In the genomic region with DNA sequence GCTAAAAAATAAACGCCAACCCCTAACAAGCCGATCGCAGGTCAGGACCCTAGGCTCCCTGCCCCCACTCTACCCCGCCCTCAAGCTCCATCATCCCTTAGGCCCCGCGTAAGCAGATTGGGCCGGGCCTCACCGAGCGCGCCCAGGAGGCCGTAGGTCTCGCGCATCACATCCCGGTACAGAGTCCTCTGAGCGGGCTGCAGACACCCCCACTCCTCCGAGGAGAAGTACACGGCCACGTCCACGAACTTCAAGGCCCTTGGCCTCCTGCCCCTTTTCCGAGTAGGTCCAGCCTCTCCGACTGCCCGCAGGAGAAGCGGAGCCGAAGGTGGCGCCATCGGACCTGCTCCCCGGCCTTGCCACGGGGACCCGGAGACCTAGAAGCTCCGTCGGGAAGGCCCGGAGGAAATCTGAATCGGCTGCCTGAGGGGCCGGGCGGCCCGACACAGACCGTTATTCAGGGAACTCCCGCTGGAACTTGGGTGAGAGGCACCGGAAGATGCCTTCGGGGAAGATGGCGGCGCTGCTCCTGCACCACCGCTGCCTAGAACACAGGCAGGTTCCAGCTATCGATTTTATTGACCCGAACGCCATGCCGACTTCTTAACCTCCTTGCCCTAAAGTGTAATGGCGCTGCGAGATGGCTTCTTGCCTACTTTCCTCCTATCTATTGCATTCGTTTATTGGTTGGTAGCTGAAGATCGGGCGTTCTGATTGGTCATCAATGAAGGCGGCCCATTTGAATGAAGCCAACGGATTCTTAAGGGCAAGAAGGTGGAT, we compare ENCODE assay signal across 8 mouse cellular contexts. TPM values are rescaled to one million over a fixed set of nuclear protein-coding genes. Genes with fewer than 3 reads are reported as not detected.
DNase-seq lines count a peak whose midpoint lies in the region; ATAC-seq and TF ChIP-seq lines count a peak whose summit lies in the region.

A gene (minus strand): TSS at position 638 of the 780 bp plus-strand sequence.

- TF ChIP-seq CTCF in kidney, adult 2 months (conservative IDR thresholded peaks at IDR 0.05; ENCODE audit: insufficient read depth, insufficient read length, low read depth, low read length), result no peak
- TF ChIP-seq CTCF in spleen, adult 2 months (IDR thresholded peaks at IDR 0.05; ENCODE audit: extremely low read depth, insufficient read depth, insufficient read length, insufficient replicate concordance), result no peak

- peak; percentile 89 for DNase-seq in 3134 (ENCODE audit: extremely low read depth, insufficient read length, low spot score)
- DNase-seq in adrenal gland, postnatal 36 days, result peak; percentile 90
- peak; percentile 97 to 98 for DNase-seq in heart, adult 18-20 months
- peak; percentile 99 for DNase-seq in kidney, adult 2 months
- DNase-seq in spleen, adult 2 months (ENCODE audit: low read depth in 1 of 2, low spot score in 2 of 2), result peak; percentile 88 to 97

- no peaks in the 10 kb centered on the region for H3K9me3 ChIP-seq in embryonic facial prominence, embryonic 13.5 days
- H3K9me3 ChIP-seq in limb, embryonic 12.5 days, result no peaks in the 10 kb centered on the region
- no peaks in the 10 kb centered on the region for H3K9me3 ChIP-seq in midbrain, embryonic 15.5 days

- H3K4me1 ChIP-seq in embryonic facial prominence, embryonic 13.5 days, result peaks cover 44% of the 10 kb centered on the region
- peaks cover 11% of the 10 kb centered on the region; the same call in 1 of the 2 replicates for H3K4me1 ChIP-seq in kidney, adult 2 months (ENCODE audit: control insufficient read depth, insufficient read depth, low read length)
- H3K4me1 ChIP-seq in limb, embryonic 12.5 days (replicated peaks), result peaks cover 37% of the 10 kb centered on the region
- peaks cover 45% of the 10 kb centered on the region for H3K4me1 ChIP-seq in midbrain, embryonic 15.5 days
- 0 out of 2 replicates have a peak, but pooled peaks cover 5% of the 10 kb centered on the region for H3K4me1 ChIP-seq in spleen, adult 2 months (ENCODE audit: control insufficient read depth, insufficient read depth, insufficient read length)

- no peaks in the 10 kb centered on the region for H3K27me3 ChIP-seq in embryonic facial prominence, embryonic 13.5 days
- H3K27me3 ChIP-seq in kidney, adult 2 months (replicated peaks; ENCODE audit: control insufficient read depth, insufficient read depth, low read length), result no peaks in the 10 kb centered on the region
- H3K27me3 ChIP-seq in limb, embryonic 12.5 days, result no peaks in the 10 kb centered on the region
- no peaks in the 10 kb centered on the region for H3K27me3 ChIP-seq in midbrain, embryonic 15.5 days (replicated peaks)
- no peaks in the 10 kb centered on the region for H3K27me3 ChIP-seq in spleen, adult 2 months (ENCODE audit: control insufficient read depth, insufficient read depth, low read length)

- peak; percentile 79 for ATAC-seq in embryonic facial prominence, embryonic 13.5 days (ENCODE audit: insufficient number of reproducible peaks, insufficient read depth, low FRiP score, low TSS enrichment, low read depth)
- ATAC-seq in limb, embryonic 12.5 days (ENCODE audit: insufficient number of reproducible peaks, insufficient read depth, low FRiP score, low TSS enrichment, low read depth), result peak; percentile 82
- peak; percentile 94 for ATAC-seq in midbrain, embryonic 15.5 days (replicated peaks)

- peak within 1 kb of the TSS; percentile 97 for H3K9ac ChIP-seq in embryonic facial prominence, embryonic 13.5 days
- peak within 1 kb of the TSS; percentile 96 for H3K9ac ChIP-seq in limb, embryonic 12.5 days (replicated peaks)
- peak within 1 kb of the TSS; percentile 79 for H3K9ac ChIP-seq in midbrain, embryonic 15.5 days

- under 1% methylated on average over 54 of the region's 54 CpGs for WGBS in embryonic facial prominence, embryonic 13.5 days
- under 1% methylated on average over 54 of the region's 54 CpGs for WGBS in kidney, adult 2 months
- under 1% methylated on average over 54 of the region's 54 CpGs for WGBS in limb, embryonic 12.5 days
- under 1% methylated on average over 54 of the region's 54 CpGs for WGBS in midbrain, embryonic 15.5 days
- under 1% methylated on average over 54 of the region's 54 CpGs for WGBS in spleen, adult 2 months

- no peak for TF ChIP-seq POLR2A in kidney, adult 2 months (IDR thresholded peaks at IDR 0.05; ENCODE audit: low read depth, low read length)
- TF ChIP-seq POLR2A in spleen, adult 2 months (IDR thresholded peaks at IDR 0.05; ENCODE audit: low read depth, low read length), result no peak; the same call in 1 of the 2 replicates

- peak within 1 kb of the TSS; percentile 90 for H3K4me3 ChIP-seq in embryonic facial prominence, embryonic 13.5 days
- H3K4me3 ChIP-seq in kidney, adult 2 months (ENCODE audit: insufficient read depth, low read depth, low read length), result peak within 1 kb of the TSS; percentile 89
- H3K4me3 ChIP-seq in limb, embryonic 12.5 days (replicated peaks), result peak within 1 kb of the TSS; percentile 80
- peak within 1 kb of the TSS; percentile 67 for H3K4me3 ChIP-seq in midbrain, embryonic 15.5 days
- H3K4me3 ChIP-seq in spleen, adult 2 months (ENCODE audit: extremely low read depth, insufficient read depth, insufficient read length), result peak within 1 kb of the TSS; percentile 79

- H3K27ac ChIP-seq in embryonic facial prominence, embryonic 13.5 days, result peak within 1 kb of the TSS; percentile 96
- H3K27ac ChIP-seq in kidney, adult 2 months (ENCODE audit: insufficient read depth, low read depth, low read length), result peak within 1 kb of the TSS; percentile 84
- H3K27ac ChIP-seq in limb, embryonic 12.5 days, result peak within 1 kb of the TSS; percentile 97
- H3K27ac ChIP-seq in midbrain, embryonic 15.5 days, result peak within 1 kb of the TSS; percentile 92
- H3K27ac ChIP-seq in spleen, adult 2 months (ENCODE audit: insufficient read depth, low read length), result peak within 1 kb of the TSS; percentile 87

- H3K4me2 ChIP-seq in embryonic facial prominence, embryonic 13.5 days, result peak within 1 kb of the TSS; percentile 80
- peak within 1 kb of the TSS; percentile 76 for H3K4me2 ChIP-seq in limb, embryonic 12.5 days
- H3K4me2 ChIP-seq in midbrain, embryonic 15.5 days, result peak within 1 kb of the TSS; percentile 81

- H3K36me3 ChIP-seq in embryonic facial prominence, embryonic 13.5 days, result peaks cover 48% of the 10 kb centered on the region
- H3K36me3 ChIP-seq in kidney, adult 2 months (ENCODE audit: control insufficient read depth, insufficient read depth, low read length), result no peaks in the 10 kb centered on the region
- peaks cover 65% of the 10 kb centered on the region for H3K36me3 ChIP-seq in limb, embryonic 12.5 days
- H3K36me3 ChIP-seq in midbrain, embryonic 15.5 days (replicated peaks), result peaks cover 12% of the 10 kb centered on the region; the same call in 1 of the 2 replicates
- peaks cover 11% of the 10 kb centered on the region for H3K36me3 ChIP-seq in spleen, adult 2 months (ENCODE audit: control insufficient read depth, insufficient read depth, low read length)

RNA-seq across cellular contexts. Expression of the gene that starts here (rescaled TPM):
- 1 to 10 TPM; 3.8 to 4.4 TPM for total RNA-seq in adrenal gland, postnatal 36 days (2021)
- 11.8 and 13.1 TPM in 2 replicates for polyA plus RNA-seq in embryonic facial prominence, embryonic 13.5 days (2015; fragmentation: Nextera tagmentation; extraction: Ambion mirVana)
- total RNA-seq in heart, adult 18-20 months (2021), result 1 to 10 TPM; 1.3 TPM
- 3.0 and 3.4 TPM in 2 replicates for polyA plus RNA-seq in kidney, adult 2 months (2012; rRNA removed)
- polyA plus RNA-seq in limb, embryonic 12.5 days (2016; fragmentation: Nextera tagmentation; extraction: Ambion mirVana), result 16.8 and 17.8 TPM in 2 replicates
- polyA plus RNA-seq in midbrain, embryonic 15.5 days (2015; fragmentation: Nextera tagmentation; extraction: Ambion mirVana), result 16.1 and 16.4 TPM in 2 replicates
- polyA plus RNA-seq in spleen, adult 2 months (2012; rRNA removed), result 4.1 and 6.2 TPM in 2 replicates

Comparison
In these comparisons a context has a peak if more than half of its experiments do, and no peak if none do; other contexts are left out.
1. Peak in every context shown above with its lines: DNase-seq, ATAC-seq, H3K4me3 ChIP-seq and H3K27ac ChIP-seq.